Mouse (Mus musculus) small intestine, adult 2 months (tissue): ENCODE measurements at regions not wholly inside any gene's neighbourhood (a gene's known extent, or its start where the extent isn't known, plus 50 kb on each side); places are given as distances from the start of the nearest gene placed in this dataset.

ENCODE experiments used
- CTCF ChIP-seq: fragments of 200-500 bp; IDR thresholded peaks from 2 replicates; pipeline ENCODE4 v1.5.1; 2012; ENCODE audit warnings: low read depth, mild to moderate bottlenecking, control low read depth, inconsistent platforms, low read length, moderate library complexity, mixed read lengths; ENCODE audit not compliant: insufficient replicate concordance, insufficient read length; ENCODE audit errors: extremely low read depth
- POLR2A ChIP-seq: fragments of 200-500 bp; IDR thresholded peaks from 2 replicates; pipeline ENCODE4 v1.6.1; 2012; ENCODE audit warnings: low read depth, mild to moderate bottlenecking, control low read depth, inconsistent platforms, low read length, moderate library complexity

DNA sequence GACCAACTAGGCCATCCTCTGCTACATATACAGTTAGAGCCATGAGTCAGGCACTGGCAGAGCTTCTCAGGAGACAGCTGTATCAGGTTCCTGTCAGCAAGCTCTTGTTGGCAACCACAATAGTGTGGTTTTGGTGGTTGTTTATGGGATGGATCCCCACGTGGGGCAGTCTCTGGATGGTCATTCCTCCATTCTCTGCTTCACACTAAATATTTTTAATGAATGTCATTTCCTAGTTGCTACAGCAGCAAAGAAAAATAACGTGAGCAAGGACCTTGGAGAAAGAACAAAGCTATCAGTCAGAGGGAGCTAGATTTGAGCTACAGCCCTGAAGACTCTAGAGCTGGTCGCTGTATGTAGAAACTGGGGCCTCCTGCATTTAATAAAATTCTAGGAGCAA is 145.7 kb downstream of the Kitl start:
- TF ChIP-seq CTCF (no peak), POLR2A (no peak)
